Mouse (Mus musculus): ENCODE data around the gene Cfap58. TPM values are rescaled to one million over a fixed set of nuclear protein-coding genes. Genes with fewer than 3 reads are reported as not detected.

Gene Cfap58
- polyA plus RNA-seq (2012; rRNA removed), result not detected in 2 replicates

DNA sequence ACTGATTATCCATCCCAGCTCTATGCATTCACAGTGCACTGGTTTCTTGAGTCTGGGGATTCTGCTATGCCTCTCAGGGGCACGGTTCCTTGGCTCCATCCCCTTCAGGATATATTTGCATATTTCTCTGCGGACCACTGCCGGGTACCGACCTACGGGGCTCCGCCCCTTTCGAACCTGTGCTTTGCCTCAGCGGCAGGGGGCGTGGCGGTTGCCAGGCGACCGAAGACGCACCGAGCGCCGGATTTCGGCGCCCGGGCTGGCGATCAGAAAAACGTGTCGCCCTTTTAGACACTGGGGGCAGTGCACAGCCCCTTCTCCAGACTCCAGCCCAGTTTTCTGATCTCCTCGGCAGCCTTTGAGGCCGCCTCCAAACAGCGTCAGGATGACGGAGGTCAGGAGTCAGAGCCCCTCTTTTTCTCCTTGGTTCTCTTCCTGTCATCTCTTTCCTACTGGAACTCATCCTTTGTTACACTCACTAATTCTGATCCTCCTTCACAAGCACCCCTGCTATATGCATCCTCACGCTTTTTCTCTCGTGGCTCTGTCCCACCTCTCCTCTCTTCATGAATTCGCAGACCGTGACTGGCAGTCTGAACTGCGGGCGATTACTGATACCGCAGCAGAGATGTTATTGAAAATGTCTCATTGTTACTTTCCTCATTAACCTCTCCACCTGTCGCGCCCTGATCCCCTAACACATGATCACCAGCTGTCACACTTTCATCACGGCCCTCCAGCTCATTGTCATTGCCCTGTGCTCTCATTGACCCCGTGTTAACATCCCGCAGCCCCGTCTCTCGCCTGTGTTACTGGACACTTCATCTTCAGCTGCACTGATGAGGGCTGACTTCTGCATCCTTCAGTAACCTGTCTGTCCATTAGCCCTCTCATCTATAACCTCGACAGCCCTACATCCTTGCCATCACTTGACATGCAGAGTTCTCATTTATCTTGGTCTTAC is at the start of gene Cfap58:
TSS of gene Cfap58 (plus strand) at position 233 of the 964 bp plus-strand sequence.
- no peak for DNase-seq (ENCODE audit: low spot score)

DNA sequence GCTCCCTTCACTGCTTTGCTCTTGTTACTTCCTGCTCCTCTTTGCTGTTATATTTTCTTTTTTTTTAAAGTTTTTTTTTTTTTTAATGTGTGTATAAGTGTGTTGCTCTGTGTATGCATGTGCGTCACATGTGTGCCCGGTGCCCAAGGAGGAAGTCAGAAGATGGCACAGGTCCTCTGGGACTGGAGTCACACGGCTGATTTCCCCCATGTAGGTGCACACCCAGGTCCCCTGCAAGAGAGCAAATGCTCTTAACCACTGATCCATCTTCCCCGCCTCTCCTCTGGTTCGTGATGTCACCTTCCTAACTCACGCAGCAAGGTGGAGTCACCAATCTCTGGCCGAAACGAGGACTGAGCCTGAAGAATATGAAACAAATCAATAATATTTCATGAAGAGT is 49.4 kb upstream of the Cfap58 start:
- DNase-seq (ENCODE audit: low spot score), result no peak

DNA sequence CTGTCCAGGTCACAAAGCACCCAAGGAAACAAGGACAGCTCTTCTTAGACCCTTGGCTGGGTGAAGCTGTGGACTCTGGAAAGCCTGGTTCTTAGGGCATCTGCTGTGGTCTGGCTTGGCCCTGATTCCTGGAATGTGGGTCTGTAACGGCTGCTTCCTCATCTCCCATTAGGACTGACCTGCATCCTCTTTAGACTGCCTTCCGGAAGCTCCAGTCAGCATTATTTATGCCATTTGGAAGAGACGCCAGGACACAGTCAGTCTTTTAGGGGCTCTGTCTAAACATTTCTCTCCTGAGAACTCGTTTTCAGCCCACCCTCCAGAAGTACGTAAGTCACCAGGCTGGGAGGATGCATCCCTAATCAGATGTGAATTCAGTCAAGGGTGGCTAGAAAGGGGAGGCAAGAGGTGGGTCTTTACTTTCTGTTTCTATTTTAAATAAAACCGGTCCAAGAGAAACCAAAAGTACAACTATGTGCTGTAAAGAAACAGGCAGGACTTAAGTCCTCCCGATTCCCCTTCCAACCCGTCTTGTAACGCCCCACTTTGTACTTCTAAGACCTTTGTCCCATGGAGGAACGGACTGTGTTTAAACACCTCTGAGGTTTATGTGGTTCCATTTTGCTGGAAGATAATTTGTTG is 46.9 kb upstream of the Cfap58 start:
- DNase-seq (ENCODE audit: low spot score), result no peak

DNA sequence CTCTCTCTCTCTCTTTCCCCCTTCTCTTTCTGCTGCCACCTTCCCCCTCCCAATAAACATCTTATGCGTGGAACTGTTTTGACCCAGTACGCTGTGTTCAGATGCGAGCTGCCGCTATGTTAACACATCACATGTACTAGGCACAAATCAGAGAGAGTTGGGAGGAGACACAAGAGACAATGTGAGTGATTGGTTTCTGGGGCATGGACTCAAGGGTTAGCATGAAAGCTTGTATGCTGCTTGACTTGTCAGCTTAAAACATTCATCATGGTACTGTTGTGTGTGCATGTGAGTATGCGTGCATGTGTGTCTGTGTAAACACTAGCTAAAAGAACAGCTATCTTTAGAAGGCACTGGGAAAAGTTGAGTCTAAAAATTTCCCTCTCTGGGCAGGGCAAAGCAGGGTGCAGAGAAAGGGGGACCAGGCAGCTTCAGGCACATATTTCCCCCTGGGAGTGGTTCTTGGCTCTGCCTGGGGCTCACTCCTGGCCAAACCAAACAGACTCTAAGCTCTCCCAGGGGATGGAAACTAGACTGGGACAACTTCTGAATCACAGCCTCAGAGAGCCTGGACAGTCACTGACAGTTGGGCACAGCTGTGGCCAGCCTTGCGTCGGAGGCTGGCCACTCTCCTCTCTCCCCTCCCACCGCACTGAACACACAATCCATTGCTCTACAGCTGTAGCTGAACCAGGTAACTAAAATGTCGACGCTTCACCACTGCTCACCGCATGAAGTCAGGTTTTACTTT is 45.7 kb upstream of the Cfap58 start:
- DNase-seq (ENCODE audit: low spot score), result no peak

DNA sequence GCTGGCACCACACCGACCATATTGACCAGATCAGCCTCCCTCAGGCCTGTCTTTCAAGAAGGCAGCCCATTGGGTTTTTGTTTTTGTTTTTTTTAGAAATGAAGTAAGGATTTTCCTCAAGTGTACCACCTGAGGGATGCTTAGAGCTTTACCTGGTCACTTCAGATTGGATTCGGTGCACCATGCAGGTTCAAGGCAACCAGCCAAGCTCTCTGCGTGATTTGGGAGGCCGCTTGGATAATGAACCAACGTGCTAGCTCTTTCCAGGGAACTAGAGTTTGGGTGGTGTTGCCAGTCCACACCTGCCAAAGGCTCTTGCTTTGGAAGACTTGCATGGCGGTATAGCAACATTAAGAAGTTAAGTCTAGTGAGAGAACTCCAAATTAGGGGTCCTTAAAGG is 44.4 kb upstream of the Cfap58 start:
- no peak for DNase-seq (ENCODE audit: low spot score)

DNA sequence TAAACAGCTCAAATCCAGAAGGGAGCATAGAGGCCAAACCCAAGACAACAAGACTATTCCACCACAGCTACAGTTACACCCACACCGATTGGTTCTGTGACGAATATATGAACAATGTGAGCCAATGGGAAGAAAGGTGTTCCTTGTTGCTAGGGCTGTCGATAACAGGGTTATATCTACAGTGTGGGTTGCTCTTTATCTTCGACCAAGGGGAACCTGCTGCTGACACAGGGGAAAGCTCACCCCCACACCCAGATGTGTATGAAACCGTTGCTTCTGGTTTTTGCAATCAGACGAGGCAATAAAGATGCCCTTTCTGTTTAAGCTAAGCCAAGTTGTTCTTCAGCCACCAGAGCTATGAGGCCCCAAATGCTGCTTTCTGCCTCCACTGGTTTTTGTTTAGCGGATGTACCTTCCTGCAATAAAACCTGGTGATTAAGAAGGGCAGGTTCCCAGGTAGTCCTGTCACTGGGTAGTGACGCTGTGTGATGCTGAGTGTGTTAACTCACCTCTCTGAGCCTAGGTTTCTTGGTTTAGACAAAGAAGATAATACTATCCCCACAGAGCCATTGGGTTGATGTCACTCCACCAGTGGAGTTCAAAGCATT is 38.9 kb upstream of the Cfap58 start:
- DNase-seq (ENCODE audit: low spot score), result no peak

DNA sequence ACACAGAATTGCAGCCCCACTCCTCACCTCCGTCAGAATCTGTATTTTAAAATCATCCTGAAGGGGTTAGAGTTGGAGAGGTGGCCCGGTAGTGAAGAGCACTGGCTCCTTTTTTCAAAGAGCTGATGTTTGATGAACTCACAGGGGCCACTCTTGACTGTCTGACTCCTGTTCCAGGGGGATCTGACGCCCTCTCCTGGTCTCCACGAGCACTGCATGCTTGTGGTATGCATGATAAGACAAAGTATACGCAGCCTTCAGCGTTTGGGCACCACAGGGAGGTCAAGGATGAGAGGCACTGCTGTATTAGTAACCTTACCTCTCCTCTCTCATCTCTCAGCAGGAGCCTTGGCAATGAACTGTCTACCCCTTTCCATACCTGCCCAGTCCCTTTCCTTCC is 37.5 kb upstream of the Cfap58 start:
- DNase-seq (ENCODE audit: low spot score), result no peak

DNA sequence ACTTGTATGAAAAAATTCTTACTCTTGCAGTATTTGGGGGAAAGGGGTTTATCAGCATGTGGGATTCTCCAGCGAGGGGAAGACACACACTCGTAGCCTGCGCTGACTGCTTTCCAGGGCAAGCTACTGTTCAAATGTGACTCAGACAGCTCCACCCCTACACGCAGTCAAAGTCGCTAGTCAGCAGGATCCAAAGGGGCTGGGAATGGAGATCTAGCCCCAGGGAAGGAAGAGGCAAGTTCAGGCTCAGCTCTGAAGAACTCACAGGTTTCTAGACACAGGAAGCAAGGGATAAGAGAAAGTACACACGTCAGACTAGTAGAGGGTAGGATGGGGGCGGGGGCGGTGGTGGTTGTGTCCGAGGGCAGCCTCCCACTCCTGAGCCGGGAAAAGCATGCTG is 36.9 kb upstream of the Cfap58 start:
- no peak for DNase-seq (ENCODE audit: low spot score)

DNA sequence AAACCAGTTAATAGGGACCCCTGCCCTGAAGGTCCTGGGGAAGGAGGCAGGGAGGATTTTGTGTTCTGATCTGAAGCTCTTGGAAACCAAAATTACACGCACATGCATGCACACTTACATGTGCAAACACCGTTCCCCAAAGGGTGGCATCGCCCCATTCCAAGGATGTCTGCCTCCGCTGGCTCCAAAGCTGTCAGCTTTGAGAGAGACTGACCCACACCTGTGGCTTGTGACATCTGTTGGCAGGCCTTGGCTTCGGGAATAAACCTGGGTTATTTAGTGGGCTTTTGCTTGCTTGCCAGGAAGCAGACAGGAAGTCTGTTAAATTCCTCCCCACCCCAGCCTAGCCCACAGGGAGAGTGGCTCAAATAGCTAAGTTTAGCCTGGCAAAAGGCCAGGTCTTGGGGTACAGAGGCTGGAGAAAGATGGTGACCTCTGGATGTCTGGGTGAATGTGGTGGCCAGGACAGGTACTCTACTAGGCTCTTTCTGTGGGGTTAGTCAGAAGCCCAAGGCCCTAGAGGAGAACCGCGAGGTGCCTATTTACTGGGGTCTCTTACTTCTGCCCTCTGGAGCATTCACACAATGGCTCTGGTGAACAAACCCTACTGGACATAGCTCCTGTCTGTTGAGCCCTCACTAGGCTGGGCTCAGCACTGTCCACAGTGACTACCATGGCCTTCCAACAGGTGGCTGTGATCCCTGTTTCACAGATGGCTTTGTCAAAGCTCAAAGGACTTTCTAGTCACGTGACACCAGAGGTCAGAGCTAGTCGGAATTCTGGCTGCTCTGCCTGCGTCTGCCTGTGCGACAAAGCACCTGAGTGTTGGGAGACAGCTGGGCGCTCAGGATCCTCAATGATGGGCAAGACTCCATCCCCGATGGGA is 34.9 kb upstream of the Cfap58 start:
- no peak for DNase-seq (ENCODE audit: low spot score)

DNA sequence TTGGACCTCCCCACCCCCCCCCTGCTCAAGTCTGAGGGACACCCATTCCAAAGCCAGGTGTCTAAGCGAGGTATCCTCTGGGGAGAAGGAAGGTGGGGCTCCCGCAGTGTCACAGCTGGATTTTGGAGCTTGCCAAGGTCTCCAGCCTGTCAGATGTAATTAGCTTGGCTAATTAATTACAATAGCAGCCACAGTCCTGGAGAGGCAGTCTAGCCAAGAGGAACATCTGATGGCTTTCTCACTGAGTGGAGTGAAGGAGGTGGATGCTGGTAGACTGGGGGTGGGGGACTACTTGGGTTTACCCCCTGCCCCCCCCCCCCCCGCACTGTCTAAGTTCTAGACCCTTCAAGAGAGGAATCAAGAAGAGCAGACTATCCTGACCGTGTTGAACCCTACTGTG is 33.8 kb upstream of the Cfap58 start:
- DNase-seq (ENCODE audit: low spot score), result no peak

DNA sequence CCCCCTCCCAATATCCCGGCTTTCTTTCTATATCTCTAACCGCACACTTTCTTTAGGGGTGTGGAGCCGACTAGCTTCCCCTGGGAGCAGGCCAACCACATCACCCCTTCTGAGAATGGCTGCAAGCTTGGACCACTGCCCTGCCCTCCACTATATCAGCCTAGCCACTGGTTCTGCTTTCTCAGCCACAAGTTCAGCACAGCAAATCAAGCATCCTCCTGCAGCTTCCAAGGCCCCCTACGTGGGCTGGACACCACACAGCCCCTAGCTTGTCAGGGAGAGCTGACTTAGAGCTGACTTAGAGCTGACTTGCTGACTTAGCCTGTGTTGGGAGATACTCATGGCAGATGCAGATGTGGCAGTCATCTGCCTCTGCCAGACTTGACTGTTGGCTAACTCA is 32.4 kb upstream of the Cfap58 start:
- DNase-seq (ENCODE audit: low spot score), result no peak

DNA sequence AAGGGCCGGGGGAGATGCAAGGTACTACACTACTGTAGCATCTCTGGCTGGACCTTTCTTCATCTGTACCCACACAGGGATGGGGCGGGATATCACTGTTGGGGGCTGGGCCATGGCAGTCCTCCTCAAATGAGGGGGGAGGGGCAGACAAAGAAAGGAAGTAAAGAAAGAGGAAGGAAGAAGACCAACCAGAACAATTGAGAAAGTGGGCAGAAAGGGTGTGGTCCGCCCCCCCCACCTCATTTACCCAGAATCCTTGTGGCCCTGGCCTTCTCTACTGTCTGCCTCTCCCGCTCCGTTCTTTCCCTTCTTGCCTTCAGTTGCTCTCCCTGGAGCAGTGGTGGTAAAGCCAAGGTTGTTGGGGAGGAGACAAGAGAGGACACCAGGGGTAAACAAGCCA is 31.9 kb upstream of the Cfap58 start:
- DNase-seq (ENCODE audit: low spot score), result no peak

DNA sequence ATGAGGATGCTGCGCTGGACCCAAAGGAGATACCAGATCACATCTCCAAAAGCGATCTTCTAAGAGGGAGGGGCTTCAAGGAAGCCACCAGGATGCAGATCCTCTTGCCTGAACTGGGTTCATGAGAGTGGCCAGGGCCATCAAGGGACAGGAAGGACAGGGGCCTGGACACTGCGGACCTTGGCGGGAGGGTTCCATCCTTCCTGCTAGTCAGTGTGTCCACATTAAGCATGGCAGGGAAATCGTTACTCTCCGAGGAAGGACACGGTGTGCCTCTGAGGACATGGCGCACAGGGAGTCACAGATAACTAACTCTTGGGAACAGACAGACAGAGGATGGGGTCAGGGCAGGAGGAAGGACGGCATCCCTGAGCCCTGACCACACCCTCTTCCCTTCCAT is 29.9 kb upstream of the Cfap58 start:
- no peak for DNase-seq (ENCODE audit: low spot score)

DNA sequence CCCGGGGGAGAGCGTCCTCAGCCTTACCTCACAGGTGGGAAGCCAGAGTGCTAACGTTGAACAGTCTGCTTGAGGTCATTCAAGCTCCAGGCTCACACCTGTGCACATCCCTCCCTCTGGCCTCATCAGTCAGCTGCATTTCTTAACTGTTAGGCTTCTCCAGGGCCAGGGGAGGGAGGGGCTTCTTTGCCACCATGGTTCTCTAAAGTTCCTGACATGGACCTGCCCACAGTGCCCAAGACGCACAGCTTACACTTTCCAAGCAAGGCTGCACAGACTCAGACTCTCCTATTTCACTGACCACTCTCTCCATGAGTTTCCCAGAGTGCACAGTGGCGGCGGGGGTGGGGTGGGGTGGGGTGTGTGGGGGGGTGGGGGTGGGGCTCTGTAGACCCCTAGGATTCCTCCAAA is 28.5 kb upstream of the Cfap58 start:
- no peak for DNase-seq (ENCODE audit: low spot score)

DNA sequence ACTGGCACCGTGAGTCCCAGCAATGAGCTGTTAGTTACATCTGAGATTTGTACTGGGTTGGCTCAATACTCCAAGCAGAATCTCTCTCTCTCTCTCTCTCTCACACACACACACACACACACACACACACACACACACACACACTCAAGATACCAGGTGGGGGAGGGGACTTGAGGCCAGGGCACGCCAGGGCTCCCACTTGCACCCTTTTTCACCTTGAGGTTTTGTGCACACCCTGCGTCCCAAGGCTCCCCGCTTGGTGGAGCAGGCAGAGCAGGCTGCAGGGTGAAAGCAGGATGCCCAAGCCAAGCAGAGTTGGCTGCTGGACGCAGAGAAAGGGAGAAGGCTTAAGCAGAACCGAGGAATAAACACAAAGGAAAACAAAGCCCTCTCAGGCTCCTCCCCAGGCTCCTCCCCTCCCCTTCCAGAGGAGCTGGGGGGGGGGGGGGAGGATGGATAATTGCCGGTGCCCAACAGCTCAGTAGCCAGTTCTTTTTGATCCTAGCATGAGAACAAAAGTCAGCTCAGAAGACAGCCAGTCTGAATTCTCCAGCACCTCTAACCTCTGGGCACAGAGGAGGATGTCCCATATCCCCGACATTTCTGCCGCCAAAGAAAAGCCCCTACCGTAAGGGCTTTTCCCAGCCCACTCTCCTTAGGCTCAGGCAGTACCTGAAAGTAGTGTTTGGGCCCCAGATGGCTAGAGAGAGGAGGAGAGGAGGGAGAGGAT is 27.9 kb upstream of the Cfap58 start:
- DNase-seq (ENCODE audit: low spot score), result no peak

DNA sequence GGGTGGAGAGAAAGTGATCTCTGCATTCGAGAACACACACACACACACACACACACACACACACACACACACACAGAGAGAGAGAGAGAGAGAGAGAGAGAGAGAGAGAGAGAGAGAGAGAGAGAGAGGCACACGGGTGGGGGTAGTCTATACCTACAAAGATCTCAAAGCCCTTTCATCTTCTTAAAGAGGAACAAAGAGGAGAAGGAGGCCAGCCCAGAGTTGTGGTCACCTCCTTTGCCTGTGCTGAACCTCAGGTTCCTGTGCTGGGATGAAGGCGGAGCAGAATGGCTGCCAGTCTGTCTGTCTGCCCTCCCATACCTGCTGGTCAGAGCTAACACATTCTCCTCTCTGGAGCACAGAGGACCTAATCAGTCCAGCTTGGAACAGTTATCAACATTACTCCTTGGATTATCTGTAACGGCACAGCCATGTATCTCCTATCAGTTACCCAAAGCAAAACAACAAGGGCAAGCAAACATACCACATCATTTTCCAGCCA is 27.3 kb upstream of the Cfap58 start:
- DNase-seq (ENCODE audit: low spot score), result no peak

DNA sequence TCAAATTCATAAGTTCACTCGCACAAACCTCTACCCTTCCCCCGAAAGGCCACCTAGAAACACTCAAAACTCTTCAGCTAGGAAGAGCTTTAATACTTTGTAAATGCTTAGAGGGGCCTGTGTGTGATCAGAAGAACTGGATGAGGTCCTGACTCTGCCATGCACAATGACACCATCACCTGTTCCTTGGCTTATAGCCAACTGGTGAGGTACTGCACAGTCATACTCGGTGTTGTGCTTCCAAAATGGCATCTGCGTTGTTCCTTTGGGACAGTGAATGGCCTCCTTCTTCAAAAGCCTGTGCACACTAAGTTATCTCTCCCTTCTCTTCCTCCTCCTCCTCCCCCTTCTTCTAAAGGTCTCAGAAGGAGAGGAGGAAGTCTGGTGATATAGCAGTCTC is 26.7 kb upstream of the Cfap58 start:
- no peak for DNase-seq (ENCODE audit: low spot score)

DNA sequence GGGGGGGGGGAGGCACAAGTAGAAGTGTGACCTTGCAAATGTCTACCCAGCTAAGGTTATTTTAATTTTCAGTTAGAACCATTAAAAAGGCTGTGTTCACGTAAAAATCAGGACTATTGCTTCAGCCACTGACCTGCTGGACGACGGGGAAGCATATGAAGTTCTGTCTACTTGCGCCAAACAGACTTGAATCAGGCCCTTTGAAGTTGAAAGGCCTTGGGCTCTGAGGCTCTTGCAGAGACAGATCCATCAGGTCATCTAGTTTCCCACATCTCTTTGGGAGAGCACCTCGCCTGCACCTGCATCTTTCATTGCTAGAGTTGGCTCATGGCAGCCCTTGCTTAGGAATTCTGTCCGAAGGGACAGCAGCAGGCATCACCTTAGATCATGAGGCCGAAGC is 24.1 kb upstream of the Cfap58 start:
- no peak for DNase-seq (ENCODE audit: low spot score)

DNA sequence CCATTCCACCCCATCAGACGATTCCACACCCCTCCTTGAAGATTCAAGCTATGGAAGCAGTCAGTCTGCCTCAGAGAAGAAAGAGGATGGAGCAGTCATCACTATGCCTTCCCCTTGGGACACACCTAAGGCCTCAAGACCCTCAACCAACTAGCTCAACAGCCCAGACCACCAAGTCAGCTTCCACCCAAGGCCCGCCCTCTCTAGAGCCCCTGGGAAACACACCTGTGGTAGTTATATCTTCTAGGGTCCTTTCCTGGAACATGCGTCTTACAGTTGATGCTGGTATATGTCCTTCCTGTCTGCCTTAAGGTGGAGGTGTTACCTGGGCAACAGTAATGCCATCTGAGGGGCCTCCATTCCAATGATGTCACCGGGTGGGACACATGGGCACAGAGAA is 23.3 kb upstream of the Cfap58 start:
- DNase-seq (ENCODE audit: low spot score), result no peak

DNA sequence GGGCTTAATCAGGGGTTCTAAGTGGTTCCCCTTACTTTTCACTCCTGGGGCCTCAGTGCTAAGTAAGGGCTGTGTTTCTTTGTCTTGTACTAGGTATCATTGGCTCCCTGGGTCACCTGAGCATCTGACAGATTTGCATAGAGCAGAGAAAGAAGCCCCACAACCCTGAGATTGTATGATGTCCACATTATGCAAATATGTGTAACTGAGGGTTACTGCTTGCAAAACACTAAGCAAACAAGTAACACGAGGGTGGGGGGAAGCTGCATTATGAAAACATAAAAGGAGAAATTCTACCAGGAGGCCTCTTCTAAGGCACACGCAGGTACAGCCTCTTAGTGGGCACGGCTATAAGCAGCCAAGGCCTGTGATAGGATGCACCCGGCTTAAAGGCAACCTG is 22.2 kb upstream of the Cfap58 start:
- DNase-seq (ENCODE audit: low spot score), result no peak

Measured in urinary bladder, adult 2 months (tissue).